Mouse (Mus musculus) spleen, postnatal 14 days (tissue): ENCODE measurements around the gene Gm10778.
"Not testable (repeated sequence)": the region's sequence is repeated elsewhere in the genome, so short reads cannot be mapped to it uniquely, and the experiment has no call there.

Experiments
- DNase-seq, 2 experiments: peaks; one replicate each; pipeline ENCODE4 v3.0.0; 2021 to 2022; ENCODE audit warnings: low spot score in 2 of 2

Gene Gm10778

DNA sequence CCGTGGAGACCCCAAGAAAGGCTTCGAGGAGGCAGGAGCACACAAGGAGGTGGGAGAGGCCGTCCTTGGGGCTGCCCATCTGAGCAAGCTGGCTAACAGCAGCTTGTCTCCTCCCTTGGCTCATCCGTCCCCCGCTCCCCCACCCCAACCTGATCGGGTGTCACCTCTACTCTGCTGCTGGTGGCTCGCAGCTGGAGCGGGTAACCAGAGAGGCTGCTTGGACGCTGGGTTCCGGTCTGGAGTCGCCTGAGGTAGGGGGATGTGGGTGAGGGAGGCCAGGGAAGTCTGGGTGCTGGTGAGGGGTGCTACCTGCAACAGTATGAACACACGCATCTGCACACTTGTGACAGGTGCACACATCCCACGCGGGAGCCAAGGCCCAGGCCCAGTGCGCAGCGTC lies 20.5 kb upstream of the Gm10778 start, which contains the start of gene Ankrd24:
Ankrd24 (plus strand) TSS at position 151 of the 400 bp plus-strand sequence.
- DNase-seq, result no peak

DNA sequence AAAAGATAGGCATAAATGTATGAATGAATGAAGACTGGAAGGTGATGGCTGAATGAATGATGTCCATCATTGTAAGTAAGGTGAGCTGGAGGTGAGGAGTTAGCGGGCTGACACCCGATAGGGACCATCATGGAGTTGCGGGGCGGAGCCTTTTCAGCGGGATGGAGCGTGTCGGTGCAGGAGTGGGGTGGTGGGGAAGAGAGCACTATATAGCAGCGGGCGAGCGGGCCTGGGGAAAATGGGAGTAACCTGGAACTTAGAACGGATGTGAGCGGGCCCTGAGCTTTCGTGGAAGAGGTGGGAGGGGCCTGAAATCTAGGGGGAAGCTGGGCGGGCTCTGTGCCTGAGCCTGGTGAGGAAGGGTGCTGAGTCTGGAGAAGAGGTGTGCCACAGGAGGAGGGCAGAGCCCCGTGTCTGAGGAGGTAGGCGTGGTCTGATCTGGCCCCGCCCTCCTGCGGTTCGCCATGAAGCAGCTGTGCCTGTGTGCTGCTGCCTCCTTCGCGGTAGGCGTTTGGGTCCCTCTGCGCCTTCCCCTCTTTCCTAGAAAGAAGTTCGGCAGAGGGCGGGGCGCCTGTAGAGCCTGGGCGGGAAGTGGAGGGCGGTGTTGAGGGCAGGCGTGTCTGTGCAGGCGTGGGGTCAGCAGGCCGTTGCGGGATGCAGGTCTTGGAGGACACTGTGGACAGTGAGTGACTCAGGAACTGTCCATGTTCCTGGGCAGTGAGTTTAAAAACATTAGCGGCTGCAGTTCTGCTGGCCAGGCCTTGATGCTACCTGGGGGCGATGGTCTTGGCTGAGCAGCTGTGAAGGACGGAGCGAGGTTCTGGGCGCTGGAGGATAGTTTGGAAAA lies 15.4 kb upstream of the Gm10778 start:
- peak; percentile 70 to 75 for DNase-seq

GRCm38 (mm10) chr10:81636338-81636737 lies 12.5 kb upstream of the Gm10778 start:
- DNase-seq, result no peak

DNA sequence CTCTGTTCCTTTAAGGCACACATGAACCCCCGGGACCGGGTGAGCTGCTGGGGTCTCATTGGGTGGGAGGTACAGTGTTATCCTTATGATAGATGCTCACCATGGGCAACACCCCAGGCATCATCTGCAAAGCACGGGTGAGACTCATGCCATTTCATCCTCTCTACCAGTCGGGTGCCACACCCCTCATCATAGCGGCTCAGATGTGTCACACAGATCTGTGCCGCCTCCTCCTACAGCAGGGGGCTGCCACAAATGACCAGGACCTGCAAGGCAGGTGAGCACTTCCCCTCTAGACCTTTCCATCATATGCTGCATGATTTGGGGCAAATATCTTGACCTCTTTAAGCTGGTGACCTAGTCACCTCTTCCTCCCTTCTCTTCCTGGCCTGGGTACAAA lies 10.8 kb upstream of the Gm10778 start:
- peak in 1 of 2 experiments; percentile 5 for DNase-seq

DNA sequence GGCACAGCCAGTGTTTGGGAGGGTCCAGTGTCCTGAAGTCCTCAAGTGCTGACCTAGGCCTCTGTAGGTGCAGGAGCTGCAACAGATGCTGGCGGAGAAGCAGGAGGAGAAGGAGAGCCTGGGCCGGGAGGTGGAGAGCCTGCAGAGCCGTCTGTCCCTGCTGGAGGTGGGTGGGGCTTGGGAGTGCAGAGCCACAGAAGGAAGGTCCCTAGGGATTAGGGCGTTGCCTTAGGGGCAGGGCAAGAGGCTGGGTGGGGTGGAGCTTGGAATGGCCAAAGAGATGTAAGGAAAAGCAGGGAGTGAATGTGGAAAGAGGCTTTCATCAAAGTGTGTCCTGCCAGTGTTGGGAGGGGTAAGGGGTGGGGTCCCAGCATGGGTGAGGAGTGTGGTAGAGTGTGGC lies 8.0 kb upstream of the Gm10778 start:
- DNase-seq, result not testable (repeated sequence)

DNA sequence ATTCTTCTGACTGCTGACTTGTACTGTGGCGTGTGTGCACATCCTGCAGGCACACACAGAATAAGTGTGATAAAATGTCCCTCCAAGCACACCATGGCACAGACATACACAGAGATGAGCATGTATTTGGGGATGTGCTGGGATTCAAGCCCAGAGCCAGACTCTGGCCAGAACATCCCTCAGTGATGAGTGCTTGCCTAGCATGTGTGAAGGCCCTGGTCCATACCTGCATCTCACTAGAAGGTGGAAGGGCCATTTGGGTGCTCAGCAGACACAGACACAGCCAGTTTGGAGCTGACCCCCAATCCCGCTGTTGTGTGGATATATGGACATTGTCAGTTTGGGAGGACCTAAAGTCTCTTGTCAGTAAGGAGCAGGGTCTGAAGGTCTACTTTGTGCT lies 7.3 kb upstream of the Gm10778 start:
- DNase-seq, result no peak

DNA sequence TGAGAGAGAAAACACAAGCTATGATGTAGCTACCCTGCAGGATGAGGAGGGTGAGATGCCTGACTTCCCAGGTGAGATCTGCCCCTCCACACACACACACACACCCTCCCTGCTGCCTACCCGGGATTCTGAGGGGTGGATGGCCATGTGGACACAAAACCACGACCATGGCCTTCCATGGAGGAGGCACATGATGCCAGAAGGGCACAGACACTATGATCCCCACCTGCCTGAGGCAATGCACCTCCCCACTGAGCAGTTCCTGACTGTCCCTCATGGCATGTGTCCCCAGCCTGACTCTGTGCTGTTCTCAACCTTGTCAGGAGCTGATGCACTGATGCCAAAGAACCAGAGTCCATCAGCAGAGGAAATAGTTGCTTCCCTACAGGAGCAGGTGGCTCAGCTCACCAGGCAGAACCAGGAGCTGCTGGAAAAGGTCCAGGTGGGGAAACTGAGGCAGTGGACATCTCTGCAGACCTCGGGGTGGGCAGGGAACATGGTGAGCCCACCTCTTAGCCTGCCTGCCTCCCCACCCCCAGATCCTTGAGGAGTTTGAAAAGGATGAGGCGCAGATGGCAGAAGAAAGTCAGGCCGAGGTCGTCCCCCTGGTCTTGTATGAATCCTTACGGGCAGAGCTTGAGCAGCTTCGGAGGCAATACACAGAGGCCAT lies 6.7 kb upstream of the Gm10778 start:
- no peak for DNase-seq

- DNase-seq, result no peak
Measured at GRCm38 (mm10) chr10:81642648-81643448, 6.0 kb upstream of the Gm10778 start.

DNA sequence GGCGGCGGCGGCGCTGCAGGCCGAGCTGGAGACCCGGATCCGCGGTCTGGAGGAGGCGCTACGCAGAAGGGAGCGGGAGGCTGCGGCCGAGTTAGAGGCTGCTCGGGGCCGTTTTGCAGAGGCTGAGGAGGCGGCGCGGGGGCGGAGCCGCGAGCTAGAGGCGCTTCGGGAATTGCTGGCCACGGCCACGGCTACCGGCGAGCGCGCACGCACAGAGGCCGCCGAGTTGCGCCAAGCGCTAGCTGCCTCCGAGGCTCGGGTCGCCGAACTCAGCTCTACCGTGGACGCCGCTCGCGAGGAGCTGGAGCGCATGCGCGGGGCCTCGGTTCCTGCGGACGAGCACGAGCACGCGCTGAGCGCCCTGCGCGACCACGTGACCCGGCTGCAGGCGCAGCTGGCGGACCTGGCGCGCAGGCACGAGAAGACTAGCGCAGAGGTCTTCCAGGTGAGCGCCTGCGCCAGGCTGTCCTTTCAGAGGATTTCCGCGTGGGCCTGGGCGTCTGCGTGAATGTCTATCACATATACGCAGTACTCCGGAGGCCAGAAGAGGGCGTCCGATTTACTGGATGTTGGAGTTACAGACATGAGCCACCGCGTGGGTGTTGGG lies 5.3 kb upstream of the Gm10778 start:
- DNase-seq, result peak; percentile 84 to 91

- no peak for DNase-seq
Measured at GRCm38 (mm10) chr10:81644162-81644561, 4.7 kb upstream of the Gm10778 start.

DNA sequence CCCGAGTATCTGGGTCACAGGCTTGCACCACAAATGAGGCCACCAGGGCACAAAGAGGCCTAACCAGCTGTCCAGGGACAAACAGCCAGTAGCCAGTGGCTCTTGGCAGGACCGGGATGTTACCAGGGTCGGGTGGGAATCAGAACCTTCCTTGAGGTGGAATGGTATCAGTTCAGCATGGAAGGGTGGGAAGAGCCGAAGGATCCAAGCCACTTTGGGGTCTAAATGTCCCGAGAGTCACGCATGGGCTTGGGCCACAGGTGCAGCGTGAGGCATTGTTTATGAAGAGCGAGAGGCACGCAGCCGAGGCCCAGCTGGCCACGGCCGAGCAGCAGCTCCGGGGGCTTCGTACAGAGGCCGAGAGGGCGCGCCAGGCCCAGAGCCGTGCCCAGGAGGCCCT lies 4.1 kb upstream of the Gm10778 start:
- peak in 1 of 2 experiments; percentile 6 for DNase-seq

DNA sequence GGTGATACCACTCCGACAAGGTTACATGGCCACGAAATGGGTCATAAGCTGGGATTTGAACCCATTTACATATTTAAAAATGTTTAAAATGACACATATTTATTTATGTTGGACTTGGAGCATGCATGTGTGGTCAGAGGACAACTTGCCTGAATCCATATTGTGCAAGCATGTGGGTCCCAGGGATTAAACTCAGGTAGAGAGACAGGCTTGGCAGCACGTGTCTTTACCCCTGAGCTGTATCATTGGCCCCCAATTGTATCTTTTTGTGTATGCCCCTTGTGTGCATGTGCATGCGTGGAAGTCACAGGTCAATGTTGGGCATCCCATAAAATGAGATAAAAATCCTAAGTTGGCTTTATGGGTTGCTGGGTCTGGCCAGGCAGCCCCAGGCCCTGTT lies 3.5 kb upstream of the Gm10778 start:
- no peak for DNase-seq

DNA sequence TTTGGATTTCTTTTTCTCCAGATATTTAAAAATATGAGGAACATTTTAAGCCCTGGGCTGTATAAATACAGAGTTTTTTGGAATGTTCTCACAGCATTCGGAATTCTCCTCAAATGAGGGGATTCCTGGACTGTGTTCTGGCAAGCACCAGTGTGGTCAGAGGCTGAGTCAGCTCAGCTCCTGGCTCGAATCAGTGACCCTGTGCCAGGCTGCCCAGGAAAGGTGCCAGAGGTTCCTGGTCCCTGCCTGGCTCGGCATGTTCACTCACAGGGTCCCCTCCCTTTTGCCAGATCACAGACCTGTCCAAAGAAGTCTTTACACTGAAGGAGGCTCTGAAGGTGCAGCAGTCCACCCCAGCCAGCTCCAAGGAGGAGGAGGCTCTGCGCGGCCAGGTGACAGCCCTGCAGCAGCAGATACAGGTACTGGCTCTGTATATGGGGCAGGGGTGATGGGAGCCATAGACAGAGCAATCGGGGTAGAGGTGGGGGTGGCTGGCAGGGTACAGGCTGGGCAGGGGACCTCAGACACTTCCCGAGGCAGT lies 2.8 kb upstream of the Gm10778 start:
- no peak for DNase-seq

GRCm38 (mm10) chr10:81655178-81655577 lies 6.3 kb downstream of the Gm10778 start:
- DNase-seq, result no peak

DNA sequence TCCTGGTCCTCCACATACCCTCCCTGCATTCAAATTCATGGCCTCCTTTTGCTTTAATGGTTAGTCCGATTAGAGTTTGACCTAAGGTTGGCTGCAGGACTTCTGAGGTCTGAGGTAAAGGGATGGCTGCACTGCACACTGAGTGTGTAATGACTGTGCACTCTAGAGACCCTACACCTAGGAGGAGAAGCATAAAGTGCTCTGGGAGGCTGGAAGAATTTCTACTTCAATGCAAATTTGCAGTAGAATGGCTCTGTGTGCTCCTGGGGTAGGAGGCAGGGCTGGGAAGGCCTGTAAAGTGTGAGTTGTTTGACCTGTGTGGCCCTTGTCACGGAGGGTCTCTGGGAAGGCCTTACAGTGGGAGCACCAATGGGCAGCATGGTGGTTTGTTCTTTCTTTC lies 7.3 kb downstream of the Gm10778 start:
- no peak for DNase-seq

- not testable (repeated sequence) for DNase-seq
Measured at GRCm38 (mm10) chr10:81687114-81687513, 38.3 kb downstream of the Gm10778 start.

- DNase-seq, result not testable (repeated sequence)
Measured at GRCm38 (mm10) chr10:81704531-81705301, 55.9 kb downstream of the Gm10778 start, which contains the start of gene Zfp433. Zfp433 (plus strand) TSS chr10:81704825.
